ENCODE assay signal across 21 mouse cellular contexts in the genomic region with DNA sequence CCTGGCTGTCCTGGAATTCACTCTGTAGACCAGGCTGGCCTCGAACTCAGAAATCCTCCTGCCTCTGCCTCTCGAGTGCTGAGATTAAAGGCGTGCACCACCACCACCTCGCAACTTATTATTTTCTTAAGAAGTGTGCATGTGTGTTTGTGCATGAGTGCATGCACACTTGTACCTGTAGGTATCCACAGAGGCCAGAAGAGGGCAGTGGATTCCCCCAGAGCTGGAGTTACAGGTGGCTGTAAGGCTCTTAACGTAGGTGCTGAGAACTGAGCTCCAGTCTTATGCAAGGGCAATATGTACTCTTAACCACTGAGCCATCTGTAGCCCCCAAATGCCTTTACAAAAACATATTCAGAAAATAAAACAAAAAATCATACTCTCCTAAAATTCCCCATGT.
A peak's percentile ranks its signal among the peaks of the same experiment; 100 is the strongest.
DNase-seq lines count a peak whose midpoint lies in the region; ATAC-seq and TF ChIP-seq lines count a peak whose summit lies in the region.
"Had no signal": no experiment of that assay in that cellular context is flagged by ENCODE, and none has a peak within 500 bp of the region (broad histone marks: within the 10 kb centered on the region; RNA-seq: fewer than 3 reads in every experiment).

No protein-coding gene starts in this region.

- no peak for DNase-seq in liver, embryonic 14.5 days (ENCODE audit: low read depth in 3 of 3, low spot score in 3 of 3)
- DNase-seq in liver: no peak
- no peak for DNase-seq in MEL (ENCODE audit: low read depth, low spot score)
- DNase-seq in cerebellum, postnatal 10 days: no peak
- DNase-seq: adrenal gland, adult 8-10 months; B cell, adult 2 months; cerebellum, adult 11-12 months; cerebellum, adult 9-10 months; heart, adult 18-20 months; heart, postnatal 10 days; heart, postnatal 4 days; kidney, adult 18-20 months had no signal

- no peak overlapping the region for H3K4me3 ChIP-seq in liver, embryonic 14.5 days (ENCODE audit: insufficient read depth in 1 of 2, low read depth in 2 of 2, low read length in 2 of 2)
- no peak overlapping the region for H3K4me3 ChIP-seq in MEL (ENCODE audit: control insufficient read depth in 1 of 2, insufficient read depth in 1 of 2, low read depth in 2 of 2, low read length in 2 of 2)
- H3K4me3 ChIP-seq in bone marrow, adult 2 months (replicated peaks; ENCODE audit: control insufficient read depth, low read depth, low read length): no peak overlapping the region
- no peak overlapping the region for H3K4me3 ChIP-seq in midbrain, embryonic 16.5 days (ENCODE audit: low read depth, low read length)
- no peak overlapping the region for H3K4me3 ChIP-seq in intestine, postnatal 0 days (ENCODE audit: low read depth, low read length)
- H3K4me3 ChIP-seq: embryonic facial prominence, embryonic 15.5 days; forebrain, embryonic 15.5 days; heart, embryonic 10.5 days; hindbrain, embryonic 13.5 days had no signal

- TF ChIP-seq CTCF in liver, embryonic 14.5 days (IDR thresholded peaks at IDR 0.05; ENCODE audit: low read depth): peak; percentile 42
- peak; percentile 13 to 38 (median 33); a peak in 5 of 6 replicates for TF ChIP-seq CTCF in MEL (IDR thresholded peaks at IDR 0.05 in 2 of 3, conservative IDR thresholded peaks at IDR 0.05 in 1 of 3; ENCODE audit: control insufficient read depth in 1 of 3, insufficient read depth in 1 of 3, low read depth in 2 of 3, low read length in 3 of 3, poor library complexity in 1 of 3, severe bottlenecking in 1 of 3)
- TF ChIP-seq CTCF in bone marrow, adult 2 months (IDR thresholded peaks at IDR 0.05; ENCODE audit: control insufficient read depth, insufficient read depth, low read length): peak; percentile 9; the same call in 1 of the 2 replicates
- no peak for TF ChIP-seq CTCF in intestine, postnatal 0 days (IDR thresholded peaks at IDR 0.05; ENCODE audit: low read depth)

- 69% methylated on average over 5 of the region's 5 CpGs for WGBS in liver, embryonic 14.5 days (ENCODE audit: insufficient replicate concordance)
- 84% methylated on average over 5 of the region's 5 CpGs for WGBS in bone marrow, adult 2 months
- 91% methylated on average over 5 of the region's 5 CpGs for WGBS in midbrain, embryonic 16.5 days
- 92% methylated on average over 5 of the region's 5 CpGs for WGBS in intestine, postnatal 0 days

- peak; percentile 21 for TF ChIP-seq RAD21 in MEL (IDR thresholded peaks at IDR 0.05; ENCODE audit: low read depth, low read length)

- H3K4me2 ChIP-seq in liver, embryonic 14.5 days (ENCODE audit: low read depth): no peak overlapping the region
- H3K4me2 ChIP-seq in midbrain, embryonic 16.5 days (ENCODE audit: low read length): no peak overlapping the region
- no peak overlapping the region for H3K4me2 ChIP-seq in intestine, postnatal 0 days (replicated peaks; ENCODE audit: low read depth)
- H3K4me2 ChIP-seq: embryonic facial prominence, embryonic 15.5 days; forebrain, embryonic 15.5 days; hindbrain, embryonic 13.5 days had no signal

- ATAC-seq in liver, embryonic 14.5 days (ENCODE audit: insufficient read depth): no peak
- ATAC-seq in midbrain, embryonic 16.5 days: no peak
- ATAC-seq in intestine, postnatal 0 days: no peak
- ATAC-seq: CD4-positive, CD25-positive, alpha-beta regulatory T cell, adult 4 months; forebrain, embryonic 15.5 days; hindbrain, postnatal 0 days had no signal

- H3K9ac ChIP-seq in liver, embryonic 14.5 days (replicated peaks): no peak overlapping the region
- no peak overlapping the region for H3K9ac ChIP-seq in MEL (ENCODE audit: control insufficient read depth, low read depth, low read length, poor library complexity, severe bottlenecking)
- H3K9ac ChIP-seq in midbrain, embryonic 16.5 days (ENCODE audit: low read depth, low read length): no peak overlapping the region
- H3K9ac ChIP-seq in intestine, postnatal 0 days (ENCODE audit: low read depth, low read length): no peak overlapping the region
- H3K9ac ChIP-seq: embryonic facial prominence, embryonic 15.5 days; forebrain, embryonic 15.5 days; hindbrain, embryonic 13.5 days had no signal

- no peak overlapping the region for H3K27ac ChIP-seq in liver, embryonic 14.5 days
- H3K27ac ChIP-seq in MEL (ENCODE audit: control insufficient read depth, low read depth, low read length): no peak overlapping the region
- no peak overlapping the region for H3K27ac ChIP-seq in bone marrow, adult 2 months (ENCODE audit: control insufficient read depth, insufficient read depth, low read depth, low read length, poor library complexity)
- no peak overlapping the region for H3K27ac ChIP-seq in midbrain, embryonic 16.5 days (ENCODE audit: low read length)
- no peak overlapping the region for H3K27ac ChIP-seq in intestine, postnatal 0 days (ENCODE audit: low read depth, low read length)
- H3K27ac ChIP-seq: embryonic facial prominence, embryonic 15.5 days; forebrain, embryonic 15.5 days; heart, embryonic 10.5 days; hindbrain, embryonic 13.5 days; hindbrain, postnatal 0 days had no signal

- no peaks in the 10 kb centered on the region for H3K9me3 ChIP-seq in liver, embryonic 14.5 days (ENCODE audit: control insufficient read depth, low read length)
- no peaks in the 10 kb centered on the region for H3K9me3 ChIP-seq in MEL (replicated peaks; ENCODE audit: insufficient read depth, low read length)
- no peaks in the 10 kb centered on the region for H3K9me3 ChIP-seq in midbrain, embryonic 16.5 days (replicated peaks; ENCODE audit: control insufficient read depth, low read length, poor library complexity, severe bottlenecking)
- no peaks in the 10 kb centered on the region for H3K9me3 ChIP-seq in intestine, postnatal 0 days (ENCODE audit: control insufficient read depth)
- H3K9me3 ChIP-seq: embryonic facial prominence, embryonic 15.5 days; forebrain, embryonic 15.5 days; heart, embryonic 10.5 days; hindbrain, embryonic 13.5 days had no signal

- TF ChIP-seq POLR2A in MEL (IDR thresholded peaks at IDR 0.05; ENCODE audit: control insufficient read depth in 1 of 2, insufficient read depth in 1 of 2, low read depth in 1 of 2, low read length in 2 of 2, poor library complexity in 1 of 2): no peak
- TF ChIP-seq POLR2A in bone marrow, adult 2 months (IDR thresholded peaks at IDR 0.05; ENCODE audit: borderline replicate concordance, control insufficient read depth, low read depth, low read length): no peak

- H3K36me3 ChIP-seq in liver, embryonic 14.5 days (replicated peaks; ENCODE audit: control insufficient read depth, insufficient read depth, low read depth): no peaks in the 10 kb centered on the region
- H3K36me3 ChIP-seq in MEL (ENCODE audit: control insufficient read depth in 1 of 2, insufficient read depth in 2 of 2, low read length in 2 of 2): no peaks in the 10 kb centered on the region
- no peaks in the 10 kb centered on the region for H3K36me3 ChIP-seq in midbrain, embryonic 16.5 days (ENCODE audit: control insufficient read depth, insufficient read depth, low read length)
- no peaks in the 10 kb centered on the region for H3K36me3 ChIP-seq in intestine, postnatal 0 days (ENCODE audit: control insufficient read depth, insufficient read depth)
- H3K36me3 ChIP-seq: embryonic facial prominence, embryonic 15.5 days; forebrain, embryonic 15.5 days; heart, embryonic 10.5 days; hindbrain, embryonic 13.5 days had no signal

- TF ChIP-seq EP300 in liver, embryonic 14.5 days (IDR thresholded peaks at IDR 0.05; ENCODE audit: low read depth): no peak
- TF ChIP-seq EP300 in MEL (IDR thresholded peaks at IDR 0.05; ENCODE audit: low read depth in 1 of 2, low read length in 2 of 2): no peak

- no peaks in the 10 kb centered on the region for H3K4me1 ChIP-seq in liver, embryonic 14.5 days (replicated peaks; ENCODE audit: control insufficient read depth in 2 of 2, insufficient read depth in 2 of 2, low read length in 1 of 2)
- no peaks in the 10 kb centered on the region for H3K4me1 ChIP-seq in MEL (ENCODE audit: control insufficient read depth in 1 of 2, insufficient read depth in 2 of 2, low read length in 2 of 2)
- no peaks in the 10 kb centered on the region for H3K4me1 ChIP-seq in bone marrow, adult 2 months (ENCODE audit: control insufficient read depth, insufficient read depth, low read length)
- H3K4me1 ChIP-seq in midbrain, embryonic 16.5 days (ENCODE audit: control insufficient read depth, insufficient read depth, low read length): no peaks in the 10 kb centered on the region
- no peaks in the 10 kb centered on the region for H3K4me1 ChIP-seq in intestine, postnatal 0 days (replicated peaks; ENCODE audit: control insufficient read depth, insufficient read depth, low read length)
- H3K4me1 ChIP-seq: embryonic facial prominence, embryonic 15.5 days; forebrain, embryonic 15.5 days; heart, embryonic 10.5 days; hindbrain, embryonic 13.5 days had no signal

- no peaks in the 10 kb centered on the region for H3K27me3 ChIP-seq in liver, embryonic 14.5 days (ENCODE audit: control insufficient read depth, insufficient read depth, low read length)
- no peaks in the 10 kb centered on the region for H3K27me3 ChIP-seq in MEL (ENCODE audit: control insufficient read depth in 1 of 2, insufficient read depth in 2 of 2, low read length in 2 of 2)
- no peaks in the 10 kb centered on the region for H3K27me3 ChIP-seq in midbrain, embryonic 16.5 days (ENCODE audit: control insufficient read depth, insufficient read depth, low read depth, low read length)
- no peaks in the 10 kb centered on the region for H3K27me3 ChIP-seq in intestine, postnatal 0 days (replicated peaks; ENCODE audit: control insufficient read depth, insufficient read depth, low read length)
- H3K27me3 ChIP-seq: embryonic facial prominence, embryonic 15.5 days; forebrain, embryonic 15.5 days; hindbrain, embryonic 13.5 days had no signal

- no peaks in the 10 kb centered on the region for H3K79me2 ChIP-seq in MEL (ENCODE audit: control insufficient read depth, insufficient read depth, low read length, poor library complexity)

TF ChIP-seq in MEL, 35 proteins besides CTCF, POLR2A, EP300 and RAD21:
- TF ChIP-seq ZC3H11A (IDR thresholded peaks at IDR 0.05; ENCODE audit: low read depth, low read length): 0 out of 2 replicates have a peak, but pooled peaks have one; percentile 18
- TF ChIP-seq POLR2AphosphoS2 (IDR thresholded peaks at IDR 0.05; ENCODE audit: low read length): no peak
- TF ChIP-seq USF2 (IDR thresholded peaks at IDR 0.05; ENCODE audit: borderline replicate concordance in 1 of 2, insufficient read depth in 1 of 2, low read depth in 1 of 2, low read length in 2 of 2): no peak
- TF ChIP-seq KAT2A (conservative IDR thresholded peaks at IDR 0.05; ENCODE audit: low read depth, low read length): no peak
- TF ChIP-seq POLR2AphosphoS5 (IDR thresholded peaks at IDR 0.05; ENCODE audit: borderline replicate concordance, low read depth, low read length): no peak
- TF ChIP-seq CHD1 (IDR thresholded peaks at IDR 0.05; ENCODE audit: low read depth, low read length): no peak
- no peak for TF ChIP-seq NRF1 (IDR thresholded peaks at IDR 0.05; ENCODE audit: insufficient read depth, low read depth, low read length, poor library complexity, severe bottlenecking)
- TF ChIP-seq SMC3 (IDR thresholded peaks at IDR 0.05; ENCODE audit: low read depth, low read length): peak; percentile 40
